Mouse (Mus musculus) cerebellum, adult 2 months (tissue): ENCODE results near the gene Pcdh7. TPM values are rescaled to one million over a fixed set of nuclear protein-coding genes. Genes with fewer than 3 reads are reported as not detected.

Experiments used
- DNase-seq, 2 experiments: peaks; one replicate each; pipeline ENCODE4 v3.0.0; 2021
- H3K27ac ChIP-seq: fragments of 200-500 bp; 2 replicates; pipeline ENCODE4 v1.5.1; 2012; ENCODE audit warnings: low read length, control low read depth, inconsistent platforms; ENCODE audit not compliant: insufficient read depth
- H3K27me3 ChIP-seq: fragments of 200-500 bp; 2 replicates; pipeline ENCODE4 v1.6.1; 2012; ENCODE audit warnings: inconsistent platforms, mild to moderate bottlenecking, low read length, moderate library complexity; ENCODE audit not compliant: control insufficient read depth, insufficient read depth
- H3K4me1 ChIP-seq: fragments of 200-500 bp; 2 replicates; pipeline ENCODE4 v1.6.1; 2011; ENCODE audit warnings: low read length; ENCODE audit not compliant: control insufficient read depth, insufficient read depth
- H3K4me3 ChIP-seq: fragments of 200-500 bp; replicated peaks from 2 replicates; pipeline ENCODE3; 2011; ENCODE audit warnings: mild to moderate bottlenecking, low read depth, low read length, control low read depth; ENCODE audit not compliant: insufficient read depth
- CTCF ChIP-seq: fragments of 200-500 bp; IDR thresholded peaks from 2 replicates; pipeline ENCODE4 v1.5.1; 2011; ENCODE audit warnings: low read depth, mild to moderate bottlenecking, control low read depth, low read length, moderate library complexity, borderline replicate concordance; ENCODE audit not compliant: insufficient read depth
- POLR2A ChIP-seq: fragments of 200-500 bp; IDR thresholded peaks from 2 replicates; pipeline ENCODE4 v1.6.1; 2011; ENCODE audit warnings: low read length, control low read depth, borderline replicate concordance; ENCODE audit not compliant: insufficient read depth
- WGBS: fragments of 180-500 bp; shearing (Covaris S2); methylation state at CpG from one replicate; pipeline ENCODE4 v1.1.7; 2018; 5-methylcytosine and 5-hydroxymethylcytosine counted together
- polyA plus RNA-seq: library from polyadenylated mRNA; depleted of rRNA; stranded (reverse); fragments of >200 nt; gene quantifications from 2 replicates; pipeline ENCODE4 v1.2.3, GENCODE M21; 2012

Pcdh7 gene
- polyA plus RNA-seq, 1 experiment: 21.6 TPM

DNA sequence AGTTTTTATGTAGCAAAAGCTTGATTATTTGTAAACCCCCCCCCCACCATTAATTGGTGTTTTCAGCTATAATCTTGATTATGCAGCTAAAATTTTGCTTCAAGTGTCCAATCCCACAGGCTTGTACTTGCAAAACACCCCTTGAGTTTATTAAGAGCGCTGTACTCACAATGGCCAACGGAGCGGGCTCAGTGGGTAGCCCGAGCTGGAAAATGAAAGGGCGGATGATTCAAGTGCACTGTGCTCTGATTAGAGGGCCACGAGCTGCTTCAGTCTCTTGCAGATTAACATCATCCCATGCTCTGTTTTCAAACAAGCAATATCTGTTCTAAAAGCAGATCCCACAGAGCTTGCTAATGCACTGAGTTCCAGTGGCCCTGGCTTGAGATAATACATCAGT lies 53.4 kb downstream of the Pcdh7 start:
- Histone ChIP-seq H3K27me3 (no peaks in the 10 kb centered on the region), H3K4me1 (no peaks in the 10 kb centered on the region), H3K4me3 (no peak overlapping the region), H3K27ac (no peak overlapping the region)
- DNase-seq: no peak
- TF ChIP-seq CTCF: no peak
- TF ChIP-seq POLR2A: no peak
- 60% methylated on average over 6 of the region's 6 CpGs for WGBS

DNA sequence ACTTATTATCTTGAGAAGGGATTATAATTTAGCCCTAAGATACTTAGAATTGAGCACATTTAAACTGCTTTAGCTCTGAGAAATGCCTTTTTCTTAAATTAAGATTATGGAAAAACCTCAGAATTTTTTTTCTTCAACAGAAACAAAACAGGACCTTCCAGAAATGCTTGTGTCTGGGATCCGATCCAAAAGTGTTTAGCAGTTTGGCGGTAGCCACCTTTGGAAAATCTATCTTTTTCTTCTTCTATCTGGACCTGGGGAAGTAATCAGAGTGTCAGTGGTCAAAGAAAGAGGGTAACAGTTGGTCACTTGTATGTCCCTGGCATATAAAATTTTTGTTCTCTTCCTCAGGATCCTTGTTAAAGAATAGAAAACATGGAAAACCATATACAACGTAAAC lies 54.9 kb downstream of the Pcdh7 start:
- H3K27me3 ChIP-seq: no peaks in the 10 kb centered on the region
- TF ChIP-seq CTCF: no peak
- no peak for TF ChIP-seq POLR2A
- no peaks in the 10 kb centered on the region for H3K4me1 ChIP-seq
- 49% methylated on average over 3 of the region's 3 CpGs for WGBS
- DNase-seq: no peak
- no peak overlapping the region for H3K4me3 ChIP-seq
- no peak overlapping the region for H3K27ac ChIP-seq

DNA sequence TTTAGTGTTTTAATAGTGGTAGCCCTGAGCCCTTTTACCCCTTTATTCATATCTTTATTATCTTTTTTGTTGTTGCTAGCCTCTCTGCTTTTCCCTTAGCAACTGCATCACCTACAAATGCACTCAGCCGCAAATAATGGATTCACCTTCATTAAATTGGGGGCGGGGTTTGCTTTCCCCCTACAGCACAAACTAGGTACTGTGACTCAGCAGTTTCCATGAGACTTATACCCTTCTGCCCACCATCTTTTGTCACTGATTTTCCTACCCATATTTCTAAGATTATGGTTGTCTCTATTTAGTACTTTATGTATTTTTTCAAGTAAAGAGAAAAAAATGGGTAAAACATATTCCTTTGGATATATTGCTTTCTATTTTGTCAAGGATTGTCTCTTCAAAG lies 56.7 kb downstream of the Pcdh7 start:
- H3K4me3 ChIP-seq: no peak overlapping the region
- no peak for DNase-seq
- no peak overlapping the region for H3K27ac ChIP-seq
- TF ChIP-seq POLR2A: no peak
- TF ChIP-seq CTCF: no peak
- H3K4me1 ChIP-seq: no peaks in the 10 kb centered on the region
- 84% methylated on average over 2 of the region's 2 CpGs for WGBS
- H3K27me3 ChIP-seq: no peaks in the 10 kb centered on the region

DNA sequence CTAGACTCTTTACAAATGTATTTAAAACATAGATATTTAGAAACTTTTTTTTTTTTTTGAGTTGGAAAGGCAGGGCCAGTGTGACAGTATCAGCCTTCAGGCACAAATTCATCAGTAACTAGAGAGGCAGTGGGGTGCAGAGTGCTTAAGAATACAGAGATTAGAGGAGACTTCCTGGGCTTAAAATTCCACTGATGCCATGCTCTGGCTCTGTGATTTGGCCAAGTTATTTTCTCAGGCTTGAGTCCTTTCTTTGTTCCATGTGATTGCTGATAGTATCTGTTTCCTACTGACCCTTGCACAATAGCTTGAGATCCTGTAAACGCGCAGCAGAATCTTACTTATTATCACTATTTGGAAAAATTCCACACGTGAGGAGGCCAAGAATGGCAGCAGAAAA lies 60.3 kb downstream of the Pcdh7 start:
- Histone ChIP-seq H3K27me3 (no peaks in the 10 kb centered on the region), H3K4me1 (no peaks in the 10 kb centered on the region), H3K4me3 (no peak overlapping the region), H3K27ac (no peak overlapping the region)
- no peak for DNase-seq
- 84% methylated on average over 3 of the region's 3 CpGs for WGBS
- TF ChIP-seq POLR2A: no peak
- TF ChIP-seq CTCF: no peak

DNA sequence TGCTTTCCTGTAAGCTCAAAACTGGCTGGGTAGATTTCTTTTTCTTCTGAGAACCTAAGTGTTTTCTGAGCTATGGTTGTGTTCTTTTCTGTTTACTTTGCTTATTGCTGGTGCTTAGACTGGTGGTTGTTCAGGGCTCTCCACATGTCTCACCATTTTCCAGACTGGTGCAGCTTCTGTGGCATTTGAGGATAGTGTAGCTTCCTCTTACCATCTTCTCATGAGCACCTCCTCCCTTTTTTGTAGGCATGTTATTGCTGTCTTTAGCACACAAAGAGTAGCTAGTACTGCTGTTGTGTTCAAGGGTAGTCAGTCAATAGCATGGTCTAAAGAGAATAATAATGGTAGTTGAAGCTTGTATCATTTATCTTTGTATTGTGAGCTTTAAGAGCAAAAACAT lies 62.2 kb downstream of the Pcdh7 start:
- DNase-seq: no peak
- Histone ChIP-seq H3K27ac (no peak overlapping the region), H3K4me1 (no peaks in the 10 kb centered on the region), H3K27me3 (no peaks in the 10 kb centered on the region), H3K4me3 (no peak overlapping the region)
- TF ChIP-seq CTCF: no peak
- no peak for TF ChIP-seq POLR2A

DNA sequence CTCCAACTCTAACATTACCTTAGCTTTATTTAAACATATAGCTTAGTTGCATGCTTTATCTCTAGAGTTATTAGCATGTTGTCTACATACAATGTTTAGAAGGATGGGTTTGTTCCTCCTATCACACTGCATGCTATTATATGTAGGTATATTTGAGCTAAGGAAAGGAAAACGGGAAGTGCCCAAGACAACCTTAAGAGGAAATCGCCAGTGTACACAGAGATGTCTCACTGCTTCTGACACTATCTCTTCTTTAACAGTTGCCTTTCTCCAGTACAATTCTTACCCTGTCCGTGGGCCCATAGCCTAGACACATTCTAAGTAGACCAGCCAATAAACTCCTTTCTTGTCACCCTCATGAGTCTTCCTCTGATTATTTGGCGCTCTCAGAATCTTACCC lies 62.8 kb downstream of the Pcdh7 start:
- Histone ChIP-seq H3K27ac (no peak overlapping the region), H3K4me1 (no peaks in the 10 kb centered on the region), H3K27me3 (no peaks in the 10 kb centered on the region), H3K4me3 (no peak overlapping the region)
- no peak for TF ChIP-seq POLR2A
- TF ChIP-seq CTCF: no peak
- no peak for DNase-seq
- 96% methylated on average over 4 of the region's 4 CpGs for WGBS

DNA sequence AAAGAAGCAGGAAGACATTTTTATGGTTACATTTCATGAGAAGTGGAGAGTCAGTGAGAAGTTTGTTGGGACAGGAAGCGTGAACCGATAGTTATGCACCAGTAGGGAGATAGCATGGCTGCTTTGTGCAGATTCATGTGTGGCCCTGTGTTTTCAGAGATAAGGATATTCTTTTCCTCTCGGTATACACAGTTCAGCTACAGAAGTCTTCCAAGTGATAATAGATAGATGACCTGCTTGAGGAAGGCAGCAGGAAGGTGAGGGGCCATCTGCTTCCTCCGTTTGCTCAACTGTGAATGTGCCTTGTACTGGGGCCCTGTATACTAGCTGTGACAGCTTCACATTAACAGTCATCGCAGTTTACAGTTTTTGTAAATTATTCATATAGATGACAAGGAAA lies 64.2 kb downstream of the Pcdh7 start:
- no peaks in the 10 kb centered on the region for H3K4me1 ChIP-seq
- no peak overlapping the region for H3K4me3 ChIP-seq
- DNase-seq: no peak
- H3K27ac ChIP-seq: no peak overlapping the region
- WGBS: 60% methylated on average over 5 of the region's 5 CpGs
- H3K27me3 ChIP-seq: no peaks in the 10 kb centered on the region
- no peak for TF ChIP-seq CTCF

DNA sequence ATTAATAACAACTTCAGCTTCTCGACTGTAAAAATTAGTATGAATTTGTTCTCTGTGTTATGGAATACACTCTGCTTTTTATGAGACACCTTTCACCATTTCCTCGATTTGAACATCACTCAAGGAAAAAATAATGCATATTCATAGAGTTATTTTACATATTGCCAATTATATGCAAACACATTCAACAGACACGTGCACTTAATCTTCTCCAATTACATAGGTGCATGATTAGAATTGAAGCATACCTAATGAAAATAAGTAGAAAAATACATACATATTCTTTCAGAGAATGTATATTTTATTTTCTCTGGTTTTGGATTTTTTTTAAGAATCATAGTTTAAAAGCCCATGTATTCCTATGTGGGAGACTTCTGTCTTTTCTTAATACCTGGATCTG lies 64.8 kb downstream of the Pcdh7 start:
- no peak for TF ChIP-seq POLR2A
- TF ChIP-seq CTCF: no peak
- WGBS: 81% methylated on average over 3 of the region's 3 CpGs
- Histone ChIP-seq H3K27me3 (no peaks in the 10 kb centered on the region), H3K27ac (no peak overlapping the region), H3K4me3 (no peak overlapping the region), H3K4me1 (no peaks in the 10 kb centered on the region)
- no peak for DNase-seq
